Mouse (Mus musculus) layer of hippocampus, adult 9-11 months (tissue): ENCODE results near the gene Mlh3.
"Not testable (repeated sequence)": the region's sequence is repeated elsewhere in the genome, so short reads cannot be mapped to it uniquely, and the experiment has no call there.

ENCODE experiments used
- DNase-seq: peaks from one replicate; pipeline ENCODE4 v3.0.0; 2022

The Mlh3 gene

GRCm38 (mm10) chr12:85270319-85270718 lies at the start of gene Mlh3:
TSS of gene Mlh3 (minus strand) at chr12:85270599.
- DNase-seq, result peak; percentile 83

- DNase-seq, result no peak
Measured at GRCm38 (mm10) chr12:85308651-85309050, 38.3 kb upstream of the Mlh3 start.

- peak; percentile 88 for DNase-seq
Measured at GRCm38 (mm10) chr12:85305247-85305892, 35.0 kb upstream of the Mlh3 start.

DNA sequence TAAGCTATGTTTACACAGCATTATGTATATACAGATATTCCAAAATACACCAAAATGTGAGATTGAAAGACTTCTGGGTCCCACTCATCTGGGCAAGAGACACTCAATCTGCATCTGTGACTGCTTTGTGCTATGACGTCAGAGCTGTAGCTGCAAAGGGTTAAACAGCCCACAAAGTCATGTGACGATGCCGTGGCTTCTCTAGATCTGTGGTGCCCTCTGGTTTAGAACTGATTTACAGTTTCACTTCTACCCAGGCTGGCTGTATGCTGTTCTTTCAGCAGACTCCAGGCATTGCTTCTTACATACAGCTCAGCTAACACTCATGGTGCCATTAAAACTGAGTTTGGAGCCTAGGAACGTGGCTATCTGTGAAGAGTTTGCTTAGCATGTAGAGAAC lies 34.3 kb upstream of the Mlh3 start:
- DNase-seq, result no peak

DNA sequence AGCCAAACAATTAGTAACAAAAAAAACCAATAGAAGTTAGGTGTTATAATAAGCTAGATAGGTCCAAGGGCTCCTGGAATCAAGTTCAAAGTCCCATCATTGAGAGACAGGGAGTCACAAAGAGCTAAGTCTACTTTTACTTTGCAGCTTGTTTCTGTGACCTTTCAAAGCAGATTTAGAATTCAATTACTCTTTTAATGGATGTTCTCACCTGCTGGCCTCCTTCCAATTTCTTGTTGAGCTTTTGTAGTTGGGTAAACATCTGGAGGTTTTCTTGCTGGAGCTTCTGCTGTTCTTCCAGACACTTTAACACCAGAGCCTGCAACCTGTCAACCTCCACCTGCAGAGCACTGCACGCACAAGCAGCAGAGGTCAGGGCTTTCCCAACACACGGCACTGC lies 32.9 kb upstream of the Mlh3 start:
- no peak for DNase-seq

GRCm38 (mm10) chr12:85298835-85299180 lies 28.4 kb upstream of the Mlh3 start:
- no peak for DNase-seq

DNA sequence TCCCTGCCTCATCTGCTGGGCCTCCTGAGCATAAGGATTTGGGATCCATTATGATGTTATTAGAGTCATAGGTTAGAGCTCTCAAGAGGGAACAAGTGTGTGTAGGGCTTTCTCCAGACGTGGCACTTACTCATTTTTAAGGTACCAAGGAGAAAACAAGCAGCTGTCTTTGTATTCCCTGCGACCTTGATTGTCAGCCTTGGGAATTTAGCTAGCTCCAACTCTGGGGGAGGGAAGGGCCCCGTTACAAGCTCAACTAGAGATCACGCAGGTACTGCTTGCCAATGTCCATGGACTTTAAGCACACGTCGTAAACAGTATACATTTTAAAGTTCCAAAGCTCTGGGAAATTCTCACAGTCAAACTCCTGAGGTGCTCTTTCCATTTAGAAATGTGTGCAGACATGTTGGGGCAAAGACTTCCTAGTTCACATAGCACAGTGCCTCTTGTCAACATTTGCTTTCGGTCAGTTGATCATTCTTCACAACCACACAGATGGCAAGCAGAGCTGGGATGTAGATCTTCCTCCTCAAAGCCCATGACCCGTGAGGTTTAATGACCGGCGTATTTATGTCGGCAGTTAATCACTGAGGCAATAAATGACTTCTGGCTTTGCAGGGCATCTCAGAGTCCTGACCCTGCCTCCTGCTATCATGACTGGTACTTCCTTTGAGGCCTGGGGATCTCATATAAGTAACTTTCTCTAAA lies 27.9 kb upstream of the Mlh3 start:
- DNase-seq, result no peak

- no peak for DNase-seq
Measured at GRCm38 (mm10) chr12:85297345-85297997, 27.1 kb upstream of the Mlh3 start.

GRCm38 (mm10) chr12:85296915-85297314 lies 26.5 kb upstream of the Mlh3 start:
- no peak for DNase-seq

DNA sequence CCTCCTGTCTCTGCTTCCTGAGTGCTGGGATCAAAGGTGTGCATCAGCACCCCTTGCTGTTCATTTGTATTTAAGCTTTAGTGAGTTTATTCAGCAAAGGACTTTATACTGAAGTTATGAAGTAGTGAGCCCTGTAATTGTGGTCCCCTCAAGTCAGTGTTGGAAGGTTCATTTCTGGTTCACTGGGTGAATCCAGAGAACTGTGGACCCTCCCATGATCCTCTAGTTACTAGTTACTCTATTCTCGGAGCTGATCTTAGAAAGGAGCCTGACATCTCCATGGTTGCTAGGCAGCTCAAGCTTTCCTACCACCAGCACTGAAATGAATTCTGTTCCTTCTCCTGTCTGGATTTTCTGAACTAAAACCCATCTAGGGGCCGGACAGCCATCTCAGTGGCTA lies 25.1 kb upstream of the Mlh3 start:
- DNase-seq, result no peak

GRCm38 (mm10) chr12:85292906-85293305 lies 22.5 kb upstream of the Mlh3 start:
- DNase-seq, result no peak

DNA sequence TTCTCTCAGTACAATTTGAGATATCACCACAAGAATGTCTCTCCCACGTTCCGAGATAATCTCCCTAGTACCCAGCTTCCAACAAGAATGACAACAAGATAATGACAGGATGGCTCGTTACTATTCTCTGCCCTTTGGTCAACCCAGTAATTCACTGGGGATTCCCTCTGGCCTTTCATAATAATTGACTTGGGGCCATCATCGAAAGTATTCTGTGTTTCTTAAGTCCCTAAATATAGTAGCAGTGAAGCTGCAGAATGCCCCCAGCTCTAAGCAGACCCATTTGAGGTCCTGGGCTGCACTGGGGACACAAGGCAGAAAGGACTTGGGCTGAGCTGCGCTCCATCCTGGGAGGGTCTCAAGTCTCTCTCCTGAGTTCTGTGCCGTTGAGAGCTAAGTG lies 21.9 kb upstream of the Mlh3 start:
- DNase-seq, result no peak

GRCm38 (mm10) chr12:85291541-85291940 lies 21.1 kb upstream of the Mlh3 start:
- DNase-seq, result no peak

- no peak for DNase-seq
Measured at GRCm38 (mm10) chr12:85290633-85291032, 20.2 kb upstream of the Mlh3 start.

DNA sequence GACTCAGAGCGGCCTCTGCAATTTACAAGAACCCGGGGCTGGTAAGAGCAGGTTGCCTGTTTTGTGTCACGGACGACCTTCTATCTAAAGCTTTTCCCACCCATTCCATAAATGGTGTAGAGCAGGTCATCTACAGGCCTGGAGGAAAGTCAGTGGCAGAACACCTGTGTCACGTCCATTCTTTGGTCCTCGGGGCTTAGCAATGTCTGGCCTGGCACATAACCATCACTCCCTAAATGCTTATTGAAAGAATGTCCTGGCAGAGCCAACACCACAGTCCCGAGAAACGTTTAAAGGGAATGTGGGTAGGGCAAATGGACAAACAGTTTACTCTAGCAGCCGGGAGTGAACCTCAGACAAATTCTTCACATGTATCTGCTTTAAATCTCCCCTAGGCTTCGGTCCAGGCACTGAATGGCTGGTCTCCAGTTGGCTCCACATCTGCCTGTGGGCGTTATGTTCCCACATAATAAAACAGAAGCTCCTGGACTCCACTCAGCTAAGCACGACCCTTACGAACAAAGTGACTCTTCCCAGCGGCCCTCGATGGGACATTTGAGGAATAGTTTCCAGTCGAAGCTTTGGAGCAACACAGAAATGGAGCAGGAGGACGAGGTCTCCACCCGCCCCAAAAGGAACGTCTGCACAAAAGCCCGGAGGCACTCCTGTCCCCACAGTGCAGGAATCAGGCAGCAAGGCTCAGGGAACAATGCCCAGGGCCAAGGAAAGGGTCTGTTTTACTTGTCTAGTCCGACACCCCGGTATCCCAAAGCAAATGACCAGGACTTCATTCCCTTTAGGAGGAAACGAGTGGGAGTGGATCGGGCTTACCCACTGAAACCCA lies 19.0 kb upstream of the Mlh3 start:
- no peak for DNase-seq

DNA sequence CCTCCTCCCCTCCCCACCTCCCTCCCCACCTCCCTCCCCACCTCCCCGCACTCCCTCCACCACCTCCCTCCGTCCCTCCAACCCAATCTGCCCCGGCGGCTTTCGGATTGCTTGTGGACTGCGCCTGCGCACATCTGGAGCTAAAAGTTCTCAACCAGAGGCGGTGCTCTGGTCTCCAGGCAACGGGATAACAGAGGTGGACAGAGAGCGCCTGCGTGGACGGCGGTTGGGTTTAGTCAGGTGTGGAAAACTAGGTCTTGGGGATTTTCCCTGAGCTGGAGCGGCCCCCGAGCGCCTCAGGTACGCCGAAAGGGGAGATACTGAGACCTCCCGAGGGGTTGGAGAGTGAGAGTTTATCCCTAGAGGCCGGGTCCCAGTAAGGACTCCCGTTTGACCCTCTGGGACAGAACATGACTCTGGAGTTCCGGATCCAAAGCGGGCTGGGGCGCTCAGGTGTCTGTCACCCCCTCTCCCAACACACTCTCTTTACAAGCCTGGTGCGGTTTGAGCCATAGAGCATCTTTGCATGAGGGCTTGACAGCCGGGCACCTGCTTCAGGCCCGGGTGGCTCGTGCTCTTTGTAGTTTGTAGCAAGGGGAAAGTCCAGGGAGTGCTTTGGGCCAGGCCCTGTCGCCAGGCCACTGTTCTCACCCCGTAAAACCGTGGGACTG lies 18.2 kb upstream of the Mlh3 start, which contains the start of gene Zc2hc1c:
Gene Zc2hc1c (plus strand): TSS at position 106 of the 671 bp plus-strand sequence.
- DNase-seq, result peak; percentile 71

DNA sequence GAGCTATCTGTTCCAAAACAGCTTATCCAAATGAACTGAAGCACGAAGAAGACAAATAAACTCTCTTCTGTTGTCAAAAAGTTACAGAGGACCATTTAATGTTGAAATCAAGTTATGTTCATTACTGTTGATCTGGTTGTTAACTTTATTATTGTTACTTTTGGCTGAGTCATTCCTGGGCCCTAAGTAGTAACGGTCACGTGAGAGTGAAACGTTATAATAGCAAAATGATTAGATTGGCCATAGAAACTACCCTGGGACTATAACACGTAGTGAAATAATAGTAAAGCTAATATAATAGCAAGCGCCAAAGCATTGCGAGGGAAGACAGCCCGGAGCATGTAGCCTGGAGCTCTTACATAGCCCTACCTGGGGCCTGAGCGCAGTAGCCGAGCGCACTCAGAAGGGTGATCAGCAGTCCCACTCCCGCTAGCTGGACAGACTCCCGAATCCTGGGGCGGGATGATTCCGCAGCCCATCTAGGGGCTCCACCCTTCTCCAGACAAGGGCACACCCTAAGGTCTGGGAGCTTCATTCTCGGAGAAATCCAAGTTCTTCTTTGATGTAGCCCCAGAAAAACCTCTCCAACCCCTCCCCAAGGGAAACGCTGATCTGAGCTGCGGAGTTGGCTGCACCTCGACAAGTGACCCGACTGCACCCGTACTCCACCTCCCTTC lies 17.5 kb upstream of the Mlh3 start, which contains the start of gene Acyp1:
Gene Acyp1 (minus strand): TSS at position 630 of the 677 bp plus-strand sequence.
- DNase-seq, result no peak

- DNase-seq, result no peak
Measured at GRCm38 (mm10) chr12:85286941-85287340, 16.5 kb upstream of the Mlh3 start.

DNA sequence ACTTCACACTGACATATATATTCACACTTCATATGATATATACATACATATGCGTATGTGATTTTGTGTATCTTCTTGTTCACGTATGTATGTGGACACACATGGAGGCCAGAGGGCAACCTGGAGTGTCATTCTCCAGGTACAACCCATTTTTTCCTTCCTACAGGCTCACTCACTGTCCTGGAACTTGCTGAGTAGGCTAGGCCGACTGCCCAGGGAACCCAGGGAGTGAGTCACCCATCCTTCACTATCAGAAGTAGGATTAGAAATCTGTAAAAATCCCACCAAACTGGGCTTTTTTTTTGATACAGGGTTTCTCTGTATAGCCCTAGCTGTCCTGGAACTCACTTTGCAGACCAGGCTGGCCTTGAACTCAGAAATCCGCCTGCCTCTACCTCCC lies 14.6 kb upstream of the Mlh3 start:
- no peak for DNase-seq

GRCm38 (mm10) chr12:85284331-85284730 lies 13.9 kb upstream of the Mlh3 start:
- DNase-seq, result no peak

- not testable (repeated sequence) for DNase-seq
Measured at GRCm38 (mm10) chr12:85281756-85282155, 11.4 kb upstream of the Mlh3 start.
